Mouse (Mus musculus) thymus, adult 2 months (tissue): Measurements from ENCODE around the gene Btbd16.

Experiments
- CTCF ChIP-seq: fragments of 200-500 bp; IDR thresholded peaks from 2 replicates; pipeline ENCODE4 v1.5.1; 2012; ENCODE audit warnings: mild to moderate bottlenecking, control low read depth, low read length, moderate library complexity, borderline replicate concordance; ENCODE audit not compliant: control insufficient read depth, poor library complexity, insufficient read depth; ENCODE audit errors: extremely low read depth
- POLR2A ChIP-seq: fragments of 200-500 bp; IDR thresholded peaks from 2 replicates; pipeline ENCODE4 v1.6.1; 2012; ENCODE audit warnings: mild to moderate bottlenecking, low read length, control low read depth, moderate library complexity; ENCODE audit not compliant: control insufficient read depth, poor library complexity, insufficient read depth; ENCODE audit errors: extremely low read depth

- no peak for TF ChIP-seq CTCF
- TF ChIP-seq POLR2A: no peak
These were observed 53.6 kb downstream of the Btbd16 start for GRCm38 (mm10) chr7:130827431-130827830.
